Mouse (Mus musculus) embryonic facial prominence, embryonic 15.5 days (tissue): ENCODE results near the gene Ip6k1. TPM values are rescaled to one million over a fixed set of nuclear protein-coding genes. Genes with fewer than 3 reads are reported as not detected.

ENCODE experiments used
- ATAC-seq: fragments of 200-750 bp; cut with Nextera tagmentation; 2 replicates; pipeline ENCODE4 v1.8.0; 2017; ENCODE audit warnings: low read depth, moderate TSS enrichment; ENCODE audit not compliant: insufficient number of reproducible peaks, low FRiP score, low TSS enrichment
- H3K27ac ChIP-seq: fragments of 300-500 bp; sonication (generic); replicated peaks from 2 replicates; pipeline ENCODE4 v1.5.1; 2015; ENCODE audit warnings: mild to moderate bottlenecking, inconsistent platforms
- H3K27me3 ChIP-seq: fragments of 300-500 bp; sonication (generic); 2 replicates; pipeline ENCODE4 v1.6.1; 2015; ENCODE audit warnings: inconsistent platforms
- H3K36me3 ChIP-seq: fragments of 300-500 bp; sonication (generic); 2 replicates; pipeline ENCODE4 v1.6.1; 2015; ENCODE audit warnings: mild to moderate bottlenecking, inconsistent platforms
- H3K4me1 ChIP-seq: fragments of 300-500 bp; sonication (generic); 2 replicates; pipeline ENCODE4 v1.6.1; 2015; ENCODE audit warnings: inconsistent platforms
- H3K4me2 ChIP-seq: fragments of 300-500 bp; sonication (generic); replicated peaks from 2 replicates; pipeline ENCODE4 v1.6.1; 2015; ENCODE audit warnings: mild to moderate bottlenecking, inconsistent platforms
- H3K4me3 ChIP-seq: fragments of 300-500 bp; sonication (generic); replicated peaks from 2 replicates; pipeline ENCODE4 v1.5.1; 2015; ENCODE audit warnings: mild to moderate bottlenecking, inconsistent platforms
- H3K9ac ChIP-seq: fragments of 300-500 bp; sonication (generic); 2 replicates; pipeline ENCODE4 v1.6.1; 2015; ENCODE audit warnings: inconsistent platforms
- H3K9me3 ChIP-seq: fragments of 300-500 bp; sonication (generic); replicated peaks from 2 replicates; pipeline ENCODE4 v1.6.1; 2016; ENCODE audit warnings: inconsistent platforms
- WGBS: fragments of 180-500 bp; shearing (Covaris S2); methylation state at CpG from one replicate; pipeline ENCODE4 v1.1.7; 2015; 5-methylcytosine and 5-hydroxymethylcytosine counted together
- microRNA-seq: library from miRNA; unstranded; fragments of <30 nt; microRNA quantifications from one replicate; pipeline ENCODE4, GENCODE M21; 2016; ENCODE audit warnings: borderline number of aligned reads
- polyA plus RNA-seq: library from polyadenylated mRNA; unstranded; fragments of >200 nt; fragmentation: Nextera tagmentation; extraction: Ambion mirVana; gene quantifications from 2 replicates; pipeline ENCODE4 v1.2.1, GENCODE M21; 2015

Gene Ip6k1
- polyA plus RNA-seq, 1 experiment from 2014 or later, result 68.7 TPM

- Histone ChIP-seq H3K4me1 (peaks cover 22% of the 10 kb centered on the region), H3K27ac (no peak overlapping the region), H3K36me3 (peaks cover 44% of the 10 kb centered on the region), H3K4me2 (no peak overlapping the region), H3K27me3 (peaks cover 33% of the 10 kb centered on the region), H3K4me3 (no peak overlapping the region), H3K9me3 (no peaks in the 10 kb centered on the region), H3K9ac (no peak overlapping the region)
- no peak for ATAC-seq
- 85% methylated on average over 6 of the region's 6 CpGs for WGBS
Measured at GRCm38 (mm10) chr9:108083561-108083960, 81.3 kb downstream of the Ip6k1 start.

- ATAC-seq, result no peak
- H3K4me1 ChIP-seq, result peaks cover 15% of the 10 kb centered on the region
- WGBS, result 89% methylated on average over 4 of the region's 4 CpGs
- H3K36me3 ChIP-seq, result peaks cover 61% of the 10 kb centered on the region
- no peaks in the 10 kb centered on the region for H3K9me3 ChIP-seq
- H3K27ac ChIP-seq, result no peak overlapping the region
- H3K9ac ChIP-seq, result no peak overlapping the region
- peaks cover 33% of the 10 kb centered on the region for H3K27me3 ChIP-seq
- no peak overlapping the region for H3K4me2 ChIP-seq
- no peak overlapping the region for H3K4me3 ChIP-seq
Measured at GRCm38 (mm10) chr9:108085261-108085660, 83.0 kb downstream of the Ip6k1 start.

GRCm38 (mm10) chr9:108090611-108091120 is 88.4 kb downstream of the Ip6k1 start:
- Histone ChIP-seq H3K9ac (no peak overlapping the region), H3K4me2 (no peak overlapping the region), H3K4me1 (peaks cover 20% of the 10 kb centered on the region), H3K27ac (no peak overlapping the region), H3K36me3 (peaks cover 71% of the 10 kb centered on the region), H3K9me3 (no peaks in the 10 kb centered on the region), H3K4me3 (no peak overlapping the region), H3K27me3 (no peaks in the 10 kb centered on the region)
- no peak for ATAC-seq
- 93% methylated on average over 7 of the region's 7 CpGs for WGBS

- H3K4me1 ChIP-seq, result peaks cover 22% of the 10 kb centered on the region
- no peak overlapping the region for H3K27ac ChIP-seq
- peak overlapping the region; percentile 60 for H3K4me3 ChIP-seq
- H3K9ac ChIP-seq, result peak overlapping the region; percentile 31; the same call in 1 of the 2 replicates
- peaks cover 42% of the 10 kb centered on the region for H3K36me3 ChIP-seq
- H3K9me3 ChIP-seq, result no peaks in the 10 kb centered on the region
- WGBS, result 66% methylated on average over 10 of the region's 10 CpGs
- peak overlapping the region; percentile 93 for H3K4me2 ChIP-seq
- no peaks in the 10 kb centered on the region for H3K27me3 ChIP-seq
- ATAC-seq, result no peak
Measured at GRCm38 (mm10) chr9:108093586-108093985, 91.3 kb downstream of the Ip6k1 start.

GRCm38 (mm10) chr9:108094184-108094941 is 92.1 kb downstream of the Ip6k1 start, which contains the start of gene Apeh:
TSS of gene Apeh (minus strand) at chr9:108094606.
- H3K4me3 ChIP-seq, result peak within 1 kb of the TSS; percentile 60
- peak within 1 kb of the TSS; percentile 42 for H3K9ac ChIP-seq
- H3K4me1 ChIP-seq, result peaks cover 22% of the 10 kb centered on the region
- peak within 1 kb of the TSS; percentile 68 for H3K27ac ChIP-seq
- no peaks in the 10 kb centered on the region for H3K27me3 ChIP-seq
- peak; percentile 92 for ATAC-seq
- whole genome bisulfite sequencing, result under 1% methylated on average over 52 of the region's 52 CpGs
- H3K36me3 ChIP-seq, result peaks cover 34% of the 10 kb centered on the region
- no peaks in the 10 kb centered on the region for H3K9me3 ChIP-seq
- H3K4me2 ChIP-seq, result peak within 1 kb of the TSS; percentile 93

- H3K36me3 ChIP-seq, result peaks cover 28% of the 10 kb centered on the region
- peak; percentile 16; the same call in 1 of the 2 replicates for ATAC-seq
- no peaks in the 10 kb centered on the region for H3K27me3 ChIP-seq
- H3K4me1 ChIP-seq, result peaks cover 22% of the 10 kb centered on the region
- H3K4me2 ChIP-seq, result peak overlapping the region; percentile 93
- peak overlapping the region; percentile 42 for H3K9ac ChIP-seq
- peak overlapping the region; percentile 68 for H3K27ac ChIP-seq
- no peaks in the 10 kb centered on the region for H3K9me3 ChIP-seq
- WGBS, result under 1% methylated on average over 16 of the region's 16 CpGs
- H3K4me3 ChIP-seq, result peak overlapping the region; percentile 60
Measured at GRCm38 (mm10) chr9:108094998-108095411, 92.7 kb downstream of the Ip6k1 start.

GRCm38 (mm10) chr9:108095518-108095917 is 93.2 kb downstream of the Ip6k1 start:
- no peak for ATAC-seq
- Histone ChIP-seq H3K36me3 (peaks cover 23% of the 10 kb centered on the region), H3K4me1 (peaks cover 22% of the 10 kb centered on the region), H3K27me3 (no peaks in the 10 kb centered on the region), H3K27ac (peak overlapping the region; percentile 68; the same call in 1 of the 2 replicates), H3K9me3 (no peaks in the 10 kb centered on the region), H3K9ac (no peak overlapping the region), H3K4me3 (peak overlapping the region; percentile 60), H3K4me2 (peak overlapping the region; percentile 93)
- 5% methylated on average over 3 of the region's 3 CpGs for WGBS

- no peak for ATAC-seq
- no peaks in the 10 kb centered on the region for H3K27me3 ChIP-seq
- H3K36me3 ChIP-seq, result peaks cover 17% of the 10 kb centered on the region
- no peak overlapping the region for H3K9ac ChIP-seq
- no peak overlapping the region; the same call in 1 of the 2 replicates for H3K4me3 ChIP-seq
- no peak overlapping the region for H3K4me2 ChIP-seq
- H3K4me1 ChIP-seq, result peaks cover 22% of the 10 kb centered on the region
- H3K27ac ChIP-seq, result no peak overlapping the region
- H3K9me3 ChIP-seq, result no peaks in the 10 kb centered on the region
- 64% methylated on average over 10 of the region's 10 CpGs for WGBS
Measured at GRCm38 (mm10) chr9:108095949-108096712, 93.8 kb downstream of the Ip6k1 start.

Small RNA genes lying within 50 kb of the gene (microRNA-seq; reads per million reads assigned to microRNA genes)
- gene Mir7088, result not detected

Other genes with a start within 250 kb of the Ip6k1 start
- 198 and 218 TPM in 2 replicates for gene Rbm5, start 231.5 kb upstream of the Ip6k1 start, polyA plus RNA-seq
- gene Rbm6, start 129.3 kb upstream of the Ip6k1 start, polyA plus RNA-seq, result 75.7 and 77.6 TPM in 2 replicates
- gene Mon1a, start 114.3 kb upstream of the Ip6k1 start, polyA plus RNA-seq, result 17.2 and 18.2 TPM in 2 replicates
- gene Mst1r, start 95.6 kb upstream of the Ip6k1 start, polyA plus RNA-seq, result 7.4 and 7.7 TPM in 2 replicates
- gene Actl11, start 74.0 kb upstream of the Ip6k1 start, polyA plus RNA-seq, result not detected in 2 replicates
- 5.9 and 6.0 TPM in 2 replicates for gene Camkv, start 66.8 kb upstream of the Ip6k1 start, polyA plus RNA-seq
- 16.6 and 18.7 TPM in 2 replicates for gene Traip, start 52.4 kb upstream of the Ip6k1 start, polyA plus RNA-seq
- 22.4 and 28.0 TPM in 2 replicates for gene Uba7, start 27.0 kb upstream of the Ip6k1 start, polyA plus RNA-seq
- 6.4 and 6.9 TPM in 2 replicates for gene Gm20661, start 19.4 kb upstream of the Ip6k1 start, polyA plus RNA-seq
- 90.4 and 97.1 TPM in 2 replicates for gene Inka1, start 16.6 kb upstream of the Ip6k1 start, polyA plus RNA-seq
- gene Cdhr4, start 10.0 kb upstream of the Ip6k1 start, polyA plus RNA-seq, result 9.5 and 12.7 TPM in 2 replicates
- 0.52 and 0.64 TPM in 2 replicates for gene Gm20662, start 6.2 kb upstream of the Ip6k1 start, polyA plus RNA-seq
- 38.4 and 40.5 TPM in 2 replicates for gene Gmppb, start 46.7 kb downstream of the Ip6k1 start, polyA plus RNA-seq
- gene Amigo3, start 50.7 kb downstream of the Ip6k1 start, polyA plus RNA-seq, result 4.0 and 5.0 TPM in 2 replicates
- gene Mst1, start 77.9 kb downstream of the Ip6k1 start, polyA plus RNA-seq, result 3.1 and 3.5 TPM in 2 replicates
- gene Rnf123, start 80.8 kb downstream of the Ip6k1 start, polyA plus RNA-seq, result 28.7 and 34.9 TPM in 2 replicates
- 48.3 and 51.2 TPM in 2 replicates for gene Apeh, start 92.1 kb downstream of the Ip6k1 start, polyA plus RNA-seq
- gene Bsn, start 187.9 kb downstream of the Ip6k1 start, polyA plus RNA-seq, result 1.0 and 1.3 TPM in 2 replicates